Mouse (Mus musculus) MEL (cell line): ENCODE data around the gene Slc25a48.

ENCODE experiments used
- CHD1 ChIP-seq: IDR thresholded peaks from 2 replicates; pipeline ENCODE4 v1.6.1; 2012; ENCODE audit warnings: low read depth, mild to moderate bottlenecking, inconsistent platforms, low read length, improper control_type of control experiment
- CHD2 ChIP-seq: IDR thresholded peaks from 2 replicates; pipeline ENCODE4 v1.6.1; 2011; ENCODE audit warnings: low read length, improper control_type of control experiment
- CTCF ChIP-seq, 3 experiments: IDR thresholded peaks in 2 of 3; conservative IDR thresholded peaks in 1 of 3; 2 replicates each; pipeline ENCODE4 v1.5.1; 2011 to 2012; ENCODE audit warnings: low read length in 3 of 3, low read depth in 2 of 3, mild to moderate bottlenecking in 2 of 3, improper control_type of control experiment in 1 of 3, inconsistent platforms in 1 of 3, mixed read lengths in 1 of 3, moderate library complexity in 1 of 3; ENCODE audit not compliant: control insufficient read depth in 1 of 3, insufficient read depth in 1 of 3, poor library complexity in 1 of 3, severe bottlenecking in 1 of 3
- EP300 ChIP-seq, 2 experiments: IDR thresholded peaks; 2 replicates each; pipeline ENCODE4 v1.6.1; 2011; ENCODE audit warnings: improper control_type of control experiment in 2 of 2, low read length in 2 of 2, low read depth in 1 of 2, mild to moderate bottlenecking in 1 of 2
- GATA1 ChIP-seq: IDR thresholded peaks from 2 replicates; pipeline ENCODE4 v1.6.1; 2011; ENCODE audit warnings: low read depth, low read length, improper control_type of control experiment
- MAX ChIP-seq: IDR thresholded peaks from 2 replicates; pipeline ENCODE4 v1.6.1; 2011; ENCODE audit warnings: low read length, improper control_type of control experiment
- POLR2A ChIP-seq, 2 experiments: IDR thresholded peaks; 2 replicates each; pipeline ENCODE4 v1.6.1; 2011 to 2012; ENCODE audit warnings: low read length in 2 of 2, mild to moderate bottlenecking in 2 of 2, control low read depth in 1 of 2, improper control_type of control experiment in 1 of 2, low read depth in 1 of 2, moderate library complexity in 1 of 2; ENCODE audit not compliant: control insufficient read depth in 1 of 2, insufficient read depth in 1 of 2, poor library complexity in 1 of 2
- POLR2AphosphoS5 ChIP-seq: IDR thresholded peaks from 2 replicates; pipeline ENCODE4 v1.6.1; 2012; ENCODE audit warnings: low read depth, borderline replicate concordance, mild to moderate bottlenecking, inconsistent platforms, low read length, moderate library complexity, mixed read lengths
- RAD21 ChIP-seq: IDR thresholded peaks from 2 replicates; pipeline ENCODE4 v1.6.1; 2011; ENCODE audit warnings: mild to moderate bottlenecking, low read depth, low read length, improper control_type of control experiment
- UBTF ChIP-seq: IDR thresholded peaks from 2 replicates; pipeline ENCODE4 v1.6.1; 2012; ENCODE audit warnings: low read depth, mild to moderate bottlenecking, inconsistent platforms, low read length, improper control_type of control experiment, moderate library complexity, borderline replicate concordance; ENCODE audit not compliant: insufficient read depth
- USF2 ChIP-seq, 2 experiments: IDR thresholded peaks; 2 replicates each; pipeline ENCODE4 v1.6.1; 2011 to 2012; ENCODE audit warnings: improper control_type of control experiment in 2 of 2, low read length in 2 of 2, borderline replicate concordance in 1 of 2, inconsistent platforms in 1 of 2, low read depth in 1 of 2, mild to moderate bottlenecking in 1 of 2; ENCODE audit not compliant: insufficient read depth in 1 of 2
- ZC3H11A ChIP-seq: IDR thresholded peaks from 2 replicates; pipeline ENCODE4 v1.6.1; 2012; ENCODE audit warnings: low read depth, mild to moderate bottlenecking, inconsistent platforms, low read length, improper control_type of control experiment
- ZKSCAN1 ChIP-seq: IDR thresholded peaks from 2 replicates; pipeline ENCODE4 v1.6.1; 2012; ENCODE audit warnings: low read depth, mild to moderate bottlenecking, inconsistent platforms, low read length, improper control_type of control experiment, moderate library complexity
- ZMIZ1 ChIP-seq: IDR thresholded peaks from 2 replicates; pipeline ENCODE4 v1.6.1; 2012; ENCODE audit warnings: low read depth, mild to moderate bottlenecking, inconsistent platforms, low read length, improper control_type of control experiment, moderate library complexity

- TF ChIP-seq ZKSCAN1 (no peak), CTCF (IDR thresholded peaks at IDR 0.05 in 2 of 3, conservative IDR thresholded peaks at IDR 0.05 in 1 of 3; ENCODE audit: control insufficient read depth in 1 of 3, insufficient read depth in 1 of 3, low read depth in 2 of 3, low read length in 3 of 3, poor library complexity in 1 of 3, severe bottlenecking in 1 of 3) (no peak), POLR2A (IDR thresholded peaks at IDR 0.05; ENCODE audit: control insufficient read depth in 1 of 2, insufficient read depth in 1 of 2, low read depth in 1 of 2, low read length in 2 of 2, poor library complexity in 1 of 2) (no peak), EP300 (IDR thresholded peaks at IDR 0.05; ENCODE audit: low read depth in 1 of 2, low read length in 2 of 2) (no peak), ZMIZ1 (no peak), ZC3H11A (no peak), CHD1 (no peak), MAX (no peak), USF2 (IDR thresholded peaks at IDR 0.05; ENCODE audit: borderline replicate concordance in 1 of 2, insufficient read depth in 1 of 2, low read depth in 1 of 2, low read length in 2 of 2) (no peak), UBTF (no peak), GATA1 (no peak), RAD21 (no peak), CHD2 (no peak), POLR2AphosphoS5 (no peak)
Measured at GRCm38 (mm10) chr13:56509796-56510195, 71.6 kb downstream of the Slc25a48 start.
